Mouse (Mus musculus) hindlimb bud, embryonic 11.5 days (tissue): ENCODE measurements around the gene Dld.

Experiments used
- DNase-seq: peaks from one replicate; pipeline ENCODE4 v3.0.0-alpha.2; 2012; ENCODE audit warnings: low read depth, low spot score; ENCODE audit errors: extremely low spot score

Dld gene

GRCm38 (mm10) chr12:31321532-31321931 is 29.7 kb downstream of the Dld start:
- DNase-seq: no peak

- no peak for DNase-seq
Observed at GRCm38 (mm10) chr12:31320817-31321216, 30.4 kb downstream of the Dld start.

GRCm38 (mm10) chr12:31318409-31318963 is 32.8 kb downstream of the Dld start:
- DNase-seq: no peak

- no peak for DNase-seq
Observed at GRCm38 (mm10) chr12:31317670-31318408, 33.4 kb downstream of the Dld start.

GRCm38 (mm10) chr12:31315961-31316360 is 35.3 kb downstream of the Dld start:
- DNase-seq: no peak

GRCm38 (mm10) chr12:31314310-31314709 is 36.9 kb downstream of the Dld start:
- DNase-seq: no peak

- no peak for DNase-seq
Observed at GRCm38 (mm10) chr12:31313136-31313535, 38.1 kb downstream of the Dld start.

- DNase-seq: no peak
Observed at GRCm38 (mm10) chr12:31312281-31312680, 39.0 kb downstream of the Dld start.

- DNase-seq: no peak
Observed at GRCm38 (mm10) chr12:31311671-31312265, 39.5 kb downstream of the Dld start.

GRCm38 (mm10) chr12:31310687-31311086 is 40.6 kb downstream of the Dld start:
- no peak for DNase-seq

GRCm38 (mm10) chr12:31307756-31308155 is 43.5 kb downstream of the Dld start:
- DNase-seq: no peak

- no peak for DNase-seq
Observed at GRCm38 (mm10) chr12:31307011-31307410, 44.2 kb downstream of the Dld start.

GRCm38 (mm10) chr12:31306075-31306675 is 45.1 kb downstream of the Dld start:
- DNase-seq: no peak

GRCm38 (mm10) chr12:31302766-31303511 is 48.3 kb downstream of the Dld start:
- no peak for DNase-seq

GRCm38 (mm10) chr12:31302266-31302665 is 49.0 kb downstream of the Dld start:
- no peak for DNase-seq

GRCm38 (mm10) chr12:31300276-31300675 is 51.0 kb downstream of the Dld start:
- no peak for DNase-seq

GRCm38 (mm10) chr12:31299676-31300197 is 51.5 kb downstream of the Dld start:
- DNase-seq: no peak

- DNase-seq: no peak
Observed at GRCm38 (mm10) chr12:31299126-31299525, 52.1 kb downstream of the Dld start.

GRCm38 (mm10) chr12:31298530-31298929 is 52.7 kb downstream of the Dld start:
- no peak for DNase-seq

- DNase-seq: no peak
Observed at GRCm38 (mm10) chr12:31298122-31298521, 53.1 kb downstream of the Dld start.

- DNase-seq: no peak
Observed at GRCm38 (mm10) chr12:31296097-31296496, 55.2 kb downstream of the Dld start.
